Mouse (Mus musculus) neural tube, embryonic 10.5 days (tissue): ENCODE measurements around the gene Stat2.

ENCODE experiments used
- DNase-seq: peaks from one replicate; pipeline ENCODE4 v3.0.0-alpha.2; 2017; ENCODE audit warnings: low spot score; ENCODE audit errors: extremely low spot score

Stat2 gene

DNA sequence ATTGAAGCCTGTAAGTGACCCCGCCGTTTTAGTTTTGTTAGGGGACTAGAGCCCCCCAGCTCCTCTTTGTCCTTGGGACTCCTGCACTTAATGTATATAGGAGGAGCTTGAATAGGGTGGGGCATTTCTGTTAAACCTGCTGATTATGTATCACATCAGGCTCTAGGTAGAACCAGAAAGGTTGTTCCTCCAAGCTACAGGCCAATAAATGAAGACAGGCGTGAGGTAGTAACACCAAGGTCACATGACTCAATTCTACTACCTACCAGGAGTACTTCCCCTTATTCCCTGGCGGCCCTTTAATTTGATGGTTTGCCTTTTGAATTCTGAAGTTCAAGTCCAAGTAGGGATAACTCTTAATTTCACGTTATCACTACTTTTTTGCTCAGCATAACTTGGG is 68.1 kb downstream of the Stat2 start:
- no peak for DNase-seq

DNA sequence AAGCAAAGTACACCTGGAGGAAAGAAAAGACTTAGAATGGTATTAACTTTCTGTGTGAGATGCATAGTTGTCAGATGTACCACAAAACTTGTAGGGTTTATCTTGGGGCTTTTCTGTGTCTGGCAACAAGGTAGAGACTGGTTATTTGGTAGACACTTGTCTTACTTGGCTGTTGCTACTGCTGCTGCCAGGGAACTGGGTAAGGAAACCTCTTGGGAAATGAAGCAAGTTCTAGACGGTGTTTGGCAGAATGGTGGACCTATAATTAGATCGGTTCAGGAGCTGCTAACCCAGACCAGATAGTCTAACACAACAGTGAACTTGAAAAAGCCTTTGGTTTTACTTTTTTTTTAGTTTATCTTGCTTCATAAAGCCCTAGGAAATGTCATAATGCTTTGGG is 68.6 kb downstream of the Stat2 start:
- DNase-seq: no peak

DNA sequence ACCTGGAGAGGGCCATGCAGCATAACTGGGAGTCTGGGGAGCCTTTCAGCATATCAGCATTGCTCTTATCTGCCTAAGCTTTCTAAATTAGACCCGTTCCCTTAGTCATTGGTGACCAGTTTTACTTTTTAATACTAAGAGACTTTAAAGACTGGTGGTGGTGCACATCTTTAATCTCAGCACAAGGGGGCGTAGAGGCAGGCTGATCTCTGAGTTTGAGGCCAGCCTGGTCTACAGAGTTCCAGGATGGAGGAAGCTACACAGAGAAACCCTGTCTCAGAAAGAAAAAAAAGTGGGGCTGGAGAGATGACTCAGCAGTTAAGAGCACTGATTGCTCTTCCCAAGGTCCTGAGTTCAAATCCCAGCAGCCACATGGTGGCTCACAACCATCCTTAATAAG is 69.9 kb downstream of the Stat2 start:
- no peak for DNase-seq
